Mouse (Mus musculus) yolk sac, embryonic 10.5 days (tissue): ENCODE data around the gene Gm7697.
"Not testable (repeated sequence)": the region's sequence is repeated elsewhere in the genome, so short reads cannot be mapped to it uniquely, and the experiment has no call there.

Experiments used
- DNase-seq: peaks from one replicate; pipeline ENCODE4 v3.0.0-alpha.2; 2017; ENCODE audit warnings: low spot score

The Gm7697 gene

DNA sequence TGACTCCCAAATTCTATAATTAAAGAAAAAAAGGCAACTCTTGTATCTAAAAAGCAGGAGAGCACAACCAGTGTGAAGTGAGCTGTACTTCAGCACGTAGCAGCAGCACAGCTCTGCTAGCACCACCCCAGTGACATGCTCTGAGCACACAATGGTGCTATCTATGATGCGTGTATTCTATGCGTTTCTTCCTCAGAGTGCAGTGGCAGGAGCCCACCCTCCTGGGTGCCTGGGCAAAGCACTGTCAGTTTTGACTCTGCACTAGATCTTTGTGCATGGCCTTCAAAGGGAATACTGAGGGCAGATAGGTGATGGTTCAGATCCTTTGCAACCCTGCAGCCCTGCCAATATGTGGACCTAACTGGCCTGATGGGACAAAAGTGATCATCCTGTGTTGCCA is at the start of gene Gm7697:
TSS of gene Gm7697 (minus strand) at position 101 of the 400 bp plus-strand sequence.
- DNase-seq: not testable (repeated sequence)

DNA sequence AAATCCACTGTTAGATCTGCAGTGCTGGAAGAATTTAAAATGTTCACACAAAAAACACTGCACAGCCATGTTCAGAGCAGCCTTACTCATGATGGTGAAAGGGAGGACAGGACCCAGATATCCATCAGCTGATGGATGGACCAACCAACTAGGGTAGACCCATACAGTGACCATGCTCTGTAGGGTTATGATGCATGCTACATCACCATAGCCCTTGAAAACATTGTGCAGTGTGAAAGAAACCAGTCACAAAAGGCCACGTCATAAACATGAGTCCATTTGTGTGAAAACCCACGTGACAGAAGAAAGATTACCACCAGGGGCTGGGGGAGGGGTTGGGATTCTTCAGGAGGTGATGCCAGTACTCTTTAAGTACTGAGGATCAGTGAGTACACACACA is 28.5 kb upstream of the Gm7697 start:
- DNase-seq: not testable (repeated sequence)

- not testable (repeated sequence) for DNase-seq
Measured at GRCm38 (mm10) chr8:69549556-69549955, 26.8 kb upstream of the Gm7697 start.

- not testable (repeated sequence) for DNase-seq
Measured at GRCm38 (mm10) chr8:69548114-69548513, 25.3 kb upstream of the Gm7697 start.

- DNase-seq: not testable (repeated sequence)
Measured at GRCm38 (mm10) chr8:69547208-69547607, 24.4 kb upstream of the Gm7697 start.

DNA sequence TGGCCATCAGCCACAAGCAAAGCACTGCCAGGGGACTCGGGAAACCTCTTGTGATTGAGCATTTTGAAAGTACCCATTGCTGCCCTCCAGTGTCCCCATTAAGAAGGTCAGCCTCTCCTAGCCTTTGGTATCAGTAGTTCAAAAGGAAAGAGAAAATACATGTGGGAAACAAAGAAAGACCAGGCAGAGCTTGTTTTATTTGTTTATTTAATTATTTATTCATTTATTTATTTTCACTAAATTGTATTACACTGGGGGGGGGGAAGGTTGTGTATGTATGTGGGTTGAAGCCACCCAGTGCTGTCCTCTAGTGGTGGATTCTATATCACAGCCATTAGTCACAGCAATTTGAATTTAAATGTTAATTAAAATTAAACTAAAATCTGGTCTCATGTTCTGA is 22.2 kb upstream of the Gm7697 start:
- DNase-seq: not testable (repeated sequence)

DNA sequence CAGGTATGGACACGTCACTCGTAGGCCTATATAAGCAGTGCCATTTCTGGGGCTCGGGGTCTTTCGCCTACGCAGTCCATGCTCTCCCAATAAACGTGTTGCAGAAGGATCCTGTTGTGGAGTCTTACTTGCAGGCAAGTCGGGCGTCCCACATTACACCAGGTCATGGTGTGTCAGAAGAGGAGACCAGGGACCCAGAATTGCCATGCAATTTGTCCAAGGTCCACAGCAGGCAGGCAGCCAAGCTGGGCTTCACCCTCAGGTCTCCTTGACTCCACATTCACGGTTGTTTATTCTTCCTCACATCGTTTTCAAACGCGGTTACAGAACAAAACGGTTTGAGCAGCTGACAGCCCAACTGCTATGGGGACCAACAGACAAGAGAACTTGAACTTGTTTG is 21.7 kb upstream of the Gm7697 start:
- DNase-seq: not testable (repeated sequence)

DNA sequence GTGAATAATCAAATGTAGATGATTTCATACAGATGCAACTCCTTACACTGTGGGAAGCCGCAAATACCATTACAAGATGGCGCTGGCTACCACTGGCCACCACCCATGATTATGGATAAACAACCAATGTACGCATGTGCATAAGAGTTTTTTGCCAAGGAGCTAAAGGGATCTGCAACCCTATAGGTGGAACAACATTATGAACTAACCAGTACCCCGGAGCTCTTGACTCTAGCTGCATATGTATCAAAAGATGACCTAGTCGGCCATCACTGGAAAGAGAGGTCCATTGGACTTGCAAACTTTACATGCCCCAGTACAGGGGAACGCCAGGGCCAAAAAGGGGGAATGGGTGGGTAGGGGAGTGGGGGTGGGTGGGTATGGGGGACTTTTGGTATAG is 21.2 kb upstream of the Gm7697 start:
- not testable (repeated sequence) for DNase-seq

DNA sequence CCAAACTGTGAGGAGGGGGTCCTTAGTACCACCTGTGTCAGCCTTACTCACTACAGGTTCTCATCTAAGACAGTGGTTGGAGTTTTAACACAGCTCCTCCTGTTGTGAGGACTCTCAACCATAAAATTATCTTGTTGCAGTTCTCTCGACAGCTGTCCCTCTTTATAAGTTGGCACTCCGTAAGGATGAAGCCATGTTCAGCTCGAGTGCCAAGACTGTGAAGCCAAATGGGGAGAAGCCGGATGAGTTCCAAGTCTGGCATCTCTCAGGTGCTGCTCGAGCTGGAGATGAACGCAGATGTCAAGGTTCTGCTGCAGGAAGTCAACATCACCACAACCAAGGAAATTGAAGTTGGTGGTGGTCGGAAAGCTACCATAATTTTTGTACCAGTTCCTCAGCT is 18.0 kb upstream of the Gm7697 start:
- DNase-seq: not testable (repeated sequence)

GRCm38 (mm10) chr8:69540331-69540730 is 17.6 kb upstream of the Gm7697 start:
- not testable (repeated sequence) for DNase-seq

DNA sequence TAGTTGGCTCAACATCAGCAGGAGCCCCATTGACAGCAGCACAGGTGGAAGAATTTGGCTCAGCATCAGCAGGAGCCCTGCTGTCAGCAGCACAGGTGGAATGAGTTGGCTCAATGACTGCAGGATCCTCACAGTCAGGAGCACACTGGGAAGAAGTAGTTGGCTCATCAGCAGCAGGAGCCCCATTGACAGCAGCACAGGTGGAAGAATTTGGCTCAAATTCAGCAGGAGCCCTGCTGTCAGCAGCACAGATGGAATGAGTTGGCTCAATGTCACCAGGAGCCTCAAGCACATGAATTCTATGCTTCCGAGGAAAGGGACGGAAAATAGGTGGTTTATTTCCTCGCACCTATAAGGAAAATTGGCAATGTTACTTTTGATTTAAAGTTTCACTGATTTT is 47.8 kb downstream of the Gm7697 start:
- not testable (repeated sequence) for DNase-seq

GRCm38 (mm10) chr8:69453465-69453864 is 69.3 kb downstream of the Gm7697 start, which contains the start of gene Gm9495:
Gene Gm9495, minus strand, starts transcription at chr8:69453565.
- not testable (repeated sequence) for DNase-seq
